Mouse (Mus musculus) right cerebral cortex, adult 18-20 months (tissue): Measurements from ENCODE around the gene Aldh3b1.
"Not testable (repeated sequence)": the region's sequence is repeated elsewhere in the genome, so short reads cannot be mapped to it uniquely, and the experiment has no call there.

ENCODE experiments used
- DNase-seq: peaks from one replicate; pipeline ENCODE4 v3.0.0; 2022; ENCODE audit warnings: mixed read lengths

Gene Aldh3b1

GRCm38 (mm10) chr19:3929211-3929941 is at the start of gene Aldh3b1:
Aldh3b1 (minus strand) TSS chr19:3929808.
- DNase-seq = peak; percentile 57

- no peak for DNase-seq
Observed at GRCm38 (mm10) chr19:3975866-3976265, 46.3 kb upstream of the Aldh3b1 start.

GRCm38 (mm10) chr19:3974608-3975007 is 45.0 kb upstream of the Aldh3b1 start:
- not testable (repeated sequence) for DNase-seq

GRCm38 (mm10) chr19:3972229-3972628 is 42.6 kb upstream of the Aldh3b1 start, which contains the start of gene Aldh3b2:
Aldh3b2 (plus strand) TSS chr19:3972328.
- DNase-seq = no peak

GRCm38 (mm10) chr19:3967258-3967657 is 37.6 kb upstream of the Aldh3b1 start:
- no peak for DNase-seq

- DNase-seq = peak; percentile 24
Observed at GRCm38 (mm10) chr19:3966330-3967075, 36.9 kb upstream of the Aldh3b1 start.

GRCm38 (mm10) chr19:3964030-3964429 is 34.4 kb upstream of the Aldh3b1 start:
- no peak for DNase-seq

- DNase-seq = no peak
Observed at GRCm38 (mm10) chr19:3962469-3962868, 32.9 kb upstream of the Aldh3b1 start.

GRCm38 (mm10) chr19:3961805-3962204 is 32.2 kb upstream of the Aldh3b1 start:
- not testable (repeated sequence) for DNase-seq

- no peak for DNase-seq
Observed at GRCm38 (mm10) chr19:3960211-3960610, 30.6 kb upstream of the Aldh3b1 start.

- DNase-seq = no peak
Observed at GRCm38 (mm10) chr19:3959030-3959429, 29.4 kb upstream of the Aldh3b1 start.

GRCm38 (mm10) chr19:3958470-3958869 is 28.9 kb upstream of the Aldh3b1 start, which contains the start of gene Aldh3b3:
Aldh3b3 (plus strand) TSS chr19:3958645.
- DNase-seq = no peak

GRCm38 (mm10) chr19:3957296-3958036 is 27.9 kb upstream of the Aldh3b1 start:
- DNase-seq = not testable (repeated sequence)

GRCm38 (mm10) chr19:3955804-3956203 is 26.2 kb upstream of the Aldh3b1 start:
- no peak for DNase-seq

GRCm38 (mm10) chr19:3955033-3955432 is 25.4 kb upstream of the Aldh3b1 start:
- no peak for DNase-seq

- no peak for DNase-seq
Observed at GRCm38 (mm10) chr19:3952099-3952498, 22.5 kb upstream of the Aldh3b1 start.

- no peak for DNase-seq
Observed at GRCm38 (mm10) chr19:3951461-3951860, 21.9 kb upstream of the Aldh3b1 start.

GRCm38 (mm10) chr19:3950331-3950730 is 20.7 kb upstream of the Aldh3b1 start:
- DNase-seq = no peak

- no peak for DNase-seq
Observed at GRCm38 (mm10) chr19:3948546-3948945, 18.9 kb upstream of the Aldh3b1 start.

GRCm38 (mm10) chr19:3947813-3948212 is 18.2 kb upstream of the Aldh3b1 start:
- DNase-seq = no peak

- DNase-seq = peak; percentile 57
Observed at GRCm38 (mm10) chr19:3946715-3947114, 17.1 kb upstream of the Aldh3b1 start.

- no peak for DNase-seq
Observed at GRCm38 (mm10) chr19:3945872-3946564, 16.4 kb upstream of the Aldh3b1 start.
